17 mouse cellular contexts compared by ENCODE assay signal in genomic region chr13:75865486-75866184, GRCm38 (mm10). TPM values are rescaled to one million over a fixed set of nuclear protein-coding genes. Genes with fewer than 3 reads are reported as not detected.
A peak's percentile ranks its signal among the peaks of the same experiment; 100 is the strongest.
DNase-seq lines count a peak whose midpoint lies in the region; ATAC-seq lines count a peak whose summit lies in the region.
"Had no signal": no experiment of that assay in that cellular context is flagged by ENCODE, and none has a peak within 500 bp of the region (broad histone marks: within the 10 kb centered on the region; RNA-seq: fewer than 3 reads in every experiment).

No protein-coding gene starts in this region.

- no peak overlapping the region for H3K9ac ChIP-seq in hindbrain, embryonic 13.5 days
- no peak overlapping the region for H3K9ac ChIP-seq in hindbrain, embryonic 12.5 days
- H3K9ac ChIP-seq in liver, embryonic 11.5 days (ENCODE audit: low read depth, low read length) = no peak overlapping the region
- H3K9ac ChIP-seq: midbrain, embryonic 12.5 days had no signal

- peak; percentile 17; the same call in 1 of the 2 replicates for ATAC-seq in hindbrain, embryonic 13.5 days (ENCODE audit: low FRiP score)
- ATAC-seq in hindbrain, embryonic 12.5 days (ENCODE audit: low FRiP score) = no peak; the same call in 1 of the 2 replicates
- ATAC-seq in liver, embryonic 11.5 days (replicated peaks; ENCODE audit: low FRiP score) = peak; percentile 99

- H3K4me2 ChIP-seq in hindbrain, embryonic 13.5 days = no peak overlapping the region
- H3K4me2 ChIP-seq in hindbrain, embryonic 12.5 days (replicated peaks) = no peak overlapping the region
- H3K4me2 ChIP-seq in liver, embryonic 11.5 days = no peak overlapping the region
- H3K4me2 ChIP-seq: midbrain, embryonic 12.5 days had no signal

- H3K4me3 ChIP-seq in hindbrain, embryonic 13.5 days = no peak overlapping the region
- no peak overlapping the region for H3K4me3 ChIP-seq in hindbrain, embryonic 12.5 days
- H3K4me3 ChIP-seq in liver, embryonic 11.5 days (ENCODE audit: low read depth, low read length) = no peak overlapping the region
- H3K4me3 ChIP-seq: forebrain, embryonic 10.5 days; midbrain, embryonic 12.5 days had no signal

- H3K36me3 ChIP-seq in hindbrain, embryonic 13.5 days = peaks cover 20% of the 10 kb centered on the region
- H3K36me3 ChIP-seq in hindbrain, embryonic 12.5 days = peaks cover 10% of the 10 kb centered on the region; the same call in 1 of the 2 replicates
- no peaks in the 10 kb centered on the region for H3K36me3 ChIP-seq in liver, embryonic 11.5 days (ENCODE audit: control insufficient read depth, insufficient read depth, low read length)

- no peaks in the 10 kb centered on the region for H3K27me3 ChIP-seq in hindbrain, embryonic 13.5 days
- H3K27me3 ChIP-seq in hindbrain, embryonic 12.5 days = no peaks in the 10 kb centered on the region
- H3K27me3 ChIP-seq in liver, embryonic 11.5 days (replicated peaks; ENCODE audit: control insufficient read depth, insufficient read depth, low read length) = no peaks in the 10 kb centered on the region
- H3K27me3 ChIP-seq: midbrain, embryonic 12.5 days had no signal

- DNase-seq in spleen, postnatal 10 days (ENCODE audit: low spot score in 2 of 2) = peak; percentile 21 to 42
- DNase-seq in spleen, adult 18-20 months = no peak
- DNase-seq in liver, embryonic 11.5 days (ENCODE audit: low spot score) = no peak
- DNase-seq in spleen, postnatal 36 days (ENCODE audit: low spot score in 2 of 2) = peak; percentile 29 to 52
- no peak for DNase-seq in natural killer cell, adult 2 months (ENCODE audit: low spot score in 2 of 2)
- no peak for DNase-seq in right cerebral cortex, adult 2 months (ENCODE audit: low spot score in 2 of 2)
- DNase-seq: adrenal gland, postnatal 36 days; B cell, adult 2 months; cerebellum, adult 8-10 months; heart, adult 11 months; kidney, postnatal 10 days; layer of hippocampus, adult 9-11 months; thymus, adult 2 months had no signal

- H3K9me3 ChIP-seq in hindbrain, embryonic 13.5 days = no peaks in the 10 kb centered on the region
- H3K9me3 ChIP-seq in hindbrain, embryonic 12.5 days (replicated peaks) = no peaks in the 10 kb centered on the region
- no peaks in the 10 kb centered on the region for H3K9me3 ChIP-seq in liver, embryonic 11.5 days (ENCODE audit: control insufficient read depth, low read length)
- H3K9me3 ChIP-seq: forebrain, embryonic 10.5 days; midbrain, embryonic 12.5 days had no signal

- H3K27ac ChIP-seq in hindbrain, embryonic 13.5 days = no peak overlapping the region
- no peak overlapping the region for H3K27ac ChIP-seq in hindbrain, embryonic 12.5 days
- 0 out of 2 replicates have a peak overlapping the region, but pooled peaks have one; percentile 3 for H3K27ac ChIP-seq in liver, embryonic 11.5 days (ENCODE audit: low read depth, low read length)
- H3K27ac ChIP-seq: forebrain, embryonic 10.5 days; midbrain, embryonic 12.5 days had no signal

- no peaks in the 10 kb centered on the region for H3K4me1 ChIP-seq in hindbrain, embryonic 13.5 days (replicated peaks)
- no peaks in the 10 kb centered on the region for H3K4me1 ChIP-seq in hindbrain, embryonic 12.5 days
- no peaks in the 10 kb centered on the region for H3K4me1 ChIP-seq in liver, embryonic 11.5 days (replicated peaks; ENCODE audit: control insufficient read depth, insufficient read depth, low read length)
- H3K4me1 ChIP-seq: forebrain, embryonic 10.5 days; midbrain, embryonic 12.5 days had no signal

RNA-seq across cellular contexts. Expression of gene Glrx, which starts 26.0 kb away (rescaled TPM):
- polyA plus RNA-seq in hindbrain, embryonic 13.5 days (2015; fragmentation: Nextera tagmentation; extraction: Ambion mirVana) = 50.0 and 50.4 TPM in 2 replicates
- polyA plus RNA-seq in hindbrain, embryonic 12.5 days (2016; fragmentation: Nextera tagmentation; extraction: Ambion mirVana) = 35.2 and 36.5 TPM in 2 replicates
- 30.1 and 33.1 TPM in 2 replicates for polyA plus RNA-seq in liver, embryonic 11.5 days (2014; fragmentation: Nextera tagmentation; extraction: Ambion mirVana)

Comparison
In these comparisons a context has a peak if more than half of its experiments do, and no peak if none do; other contexts are left out.
1. DNase-seq: peak in spleen, postnatal 10 days (2 of 2) and spleen, postnatal 36 days (2 of 2); none in spleen, adult 18-20 months (0 of 2), liver, embryonic 11.5 days (single experiment), natural killer cell, adult 2 months (0 of 2) and right cerebral cortex, adult 2 months (0 of 2).